In genomic region chr11:85613586-85613985, GRCm38 (mm10) we compare ENCODE assay signal across 21 mouse cellular contexts.
DNase-seq lines count a peak whose midpoint lies in the region; ATAC-seq lines count a peak whose summit lies in the region.
"Had no signal": no experiment of that assay in that cellular context is flagged by ENCODE, and none has a peak within 500 bp of the region (broad histone marks: within the 10 kb centered on the region; RNA-seq: fewer than 3 reads in every experiment).

No protein-coding gene starts in this region.

- no peak overlapping the region for H3K4me3 ChIP-seq in lung, embryonic 15.5 days
- H3K4me3 ChIP-seq: forebrain, embryonic 13.5 days; heart, embryonic 12.5 days; liver, embryonic 15.5 days; midbrain, embryonic 12.5 days; neural tube, embryonic 13.5 days had no signal

- no peak for ATAC-seq in lung, embryonic 15.5 days (ENCODE audit: borderline replicate concordance, extremely low read depth, low FRiP score, low TSS enrichment)
- ATAC-seq: forebrain, embryonic 13.5 days; hindbrain, embryonic 16.5 days had no signal

- peaks cover 50% of the 10 kb centered on the region for H3K4me1 ChIP-seq in lung, embryonic 15.5 days
- H3K4me1 ChIP-seq: forebrain, embryonic 13.5 days; liver, embryonic 15.5 days; midbrain, embryonic 12.5 days; neural tube, embryonic 13.5 days had no signal

- no peak overlapping the region for H3K9ac ChIP-seq in lung, embryonic 15.5 days
- H3K9ac ChIP-seq: forebrain, embryonic 13.5 days; heart, embryonic 12.5 days; liver, embryonic 15.5 days; midbrain, embryonic 12.5 days; neural tube, embryonic 13.5 days had no signal

- H3K27ac ChIP-seq in lung, embryonic 15.5 days = peak overlapping the region; percentile 70
- H3K27ac ChIP-seq: forebrain, embryonic 13.5 days; liver, embryonic 15.5 days; midbrain, embryonic 12.5 days; neural tube, embryonic 13.5 days had no signal

- no peaks in the 10 kb centered on the region for H3K36me3 ChIP-seq in lung, embryonic 15.5 days
- H3K36me3 ChIP-seq: heart, embryonic 12.5 days; liver, embryonic 15.5 days; midbrain, embryonic 12.5 days; neural tube, embryonic 13.5 days had no signal

- H3K4me2 ChIP-seq in lung, embryonic 15.5 days = no peak overlapping the region
- H3K4me2 ChIP-seq: forebrain, embryonic 13.5 days; heart, embryonic 12.5 days; liver, embryonic 15.5 days; midbrain, embryonic 12.5 days; neural tube, embryonic 13.5 days had no signal

- H3K27me3 ChIP-seq in lung, embryonic 15.5 days = no peaks in the 10 kb centered on the region
- H3K27me3 ChIP-seq: forebrain, embryonic 13.5 days; midbrain, embryonic 12.5 days; neural tube, embryonic 13.5 days had no signal

- intact Hi-C loops in heart, postnatal 36 days (cut with DNase I) = loop anchor here (5.0 kb wide), 1 partner anchor 149 kb away; no protein-coding TSS in a partner anchor

- H3K9me3 ChIP-seq in lung, embryonic 15.5 days = no peaks in the 10 kb centered on the region
- H3K9me3 ChIP-seq: forebrain, embryonic 13.5 days; heart, embryonic 12.5 days; liver, embryonic 15.5 days; midbrain, embryonic 12.5 days; neural tube, embryonic 13.5 days had no signal

- DNase-seq in heart, adult 11 months = peak; percentile 52
- no peak for DNase-seq in heart, postnatal 36 days
- peak; percentile 43 for DNase-seq in kidney, adult 9 months
- no peak for DNase-seq in kidney, postnatal 10 days
- DNase-seq in lung, adult 18-20 months = no peak
- no peak for DNase-seq in frontal cortex, postnatal 36 days (ENCODE audit: low spot score in 2 of 2)
- DNase-seq: B cell, adult 2 months; cerebellum, adult 8-10 months; cerebellum, postnatal 25 days; gastrocnemius, postnatal 14 days; heart, postnatal 14 days; liver; right cerebral cortex, postnatal 4 days; thymus, postnatal 4 days had no signal

- WGBS in lung, embryonic 15.5 days = 48% methylated on average over 3 of the region's 3 CpGs

Comparison
In these comparisons a context has a peak if more than half of its experiments do, and no peak if none do; other contexts are left out.
1. DNase-seq: peak in heart, adult 11 months (single experiment) and kidney, adult 9 months (single experiment); none in heart, postnatal 36 days (0 of 2), kidney, postnatal 10 days (single experiment), lung, adult 18-20 months (0 of 2) and frontal cortex, postnatal 36 days (0 of 2).